Mouse (Mus musculus) inflammation-experienced regulatory T-cells, adult 16 weeks (primary cell): ENCODE data around the gene Olfr297. TPM values are rescaled to one million over a fixed set of nuclear protein-coding genes. Genes with fewer than 3 reads are reported as not detected.

Experiments
- polyA plus RNA-seq: library from polyadenylated mRNA; unstranded; fragments of 100-300 nt; shearing (Covaris generic); gene quantifications from one replicate; pipeline ENCODE4 v1.2.1, GENCODE M21; 2017

The Olfr297 gene
- not detected for polyA plus RNA-seq

DNA sequence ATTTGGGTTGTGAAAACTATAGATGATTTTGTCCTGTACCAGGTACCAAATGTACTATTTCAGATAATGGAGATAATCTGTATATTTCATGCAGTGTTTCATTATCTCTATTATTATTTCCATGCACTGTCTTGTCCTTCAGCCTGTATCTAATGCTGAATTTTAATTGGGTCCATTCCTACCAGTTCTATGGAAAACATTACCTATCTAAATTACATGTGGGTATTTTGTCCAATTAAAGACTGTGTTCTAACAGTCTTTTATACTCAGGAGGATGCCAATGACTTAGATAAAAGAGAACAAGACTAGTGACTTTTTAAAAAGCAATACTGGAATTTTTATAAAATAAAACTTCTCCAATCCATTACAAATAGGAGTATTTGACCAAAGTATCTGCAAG is at the start of gene Olfr297:
Olfr297 (plus strand) TSS at position 301 of the 400 bp plus-strand sequence.

GRCm38 (mm10) chr7:86492384-86492783 is 27.4 kb upstream of the Olfr297 start, which contains the start of gene Olfr298:
TSS of gene Olfr298 (minus strand) at chr7:86492484.

Other genes starting within 250 kb of the Olfr297 start
- not detected for gene Olfr310, start 242.8 kb upstream of the Olfr297 start, polyA plus RNA-seq
- gene Olfr309, start 206.3 kb upstream of the Olfr297 start, polyA plus RNA-seq, result not detected
- gene Olfr308, start 194.3 kb upstream of the Olfr297 start, polyA plus RNA-seq, result not detected
- not detected for gene Olfr307, start 182.4 kb upstream of the Olfr297 start, polyA plus RNA-seq
- gene Olfr305, start 153.0 kb upstream of the Olfr297 start, polyA plus RNA-seq, result not detected
- not detected for gene Olfr304, start 133.3 kb upstream of the Olfr297 start, polyA plus RNA-seq
- not detected for gene Olfr303, start 122.2 kb upstream of the Olfr297 start, polyA plus RNA-seq
- gene Olfr301, start 116.1 kb upstream of the Olfr297 start, polyA plus RNA-seq, result not detected
- gene Olfr299, start 60.0 kb upstream of the Olfr297 start, polyA plus RNA-seq, result not detected
- not detected for gene Olfr298, start 27.5 kb upstream of the Olfr297 start, polyA plus RNA-seq
- not detected for gene Olfr295, start 63.9 kb downstream of the Olfr297 start, polyA plus RNA-seq
- gene Olfr294, start 96.7 kb downstream of the Olfr297 start, polyA plus RNA-seq, result not detected
- not detected for gene Olfr293, start 129.1 kb downstream of the Olfr297 start, polyA plus RNA-seq
- gene Olfr292, start 168.4 kb downstream of the Olfr297 start, polyA plus RNA-seq, result not detected